Mouse (Mus musculus) erythroblast, embryonic 14.5 days (primary cell): Measurements from ENCODE around the gene Mindy3.

ENCODE experiments used
- GATA1 ChIP-seq: IDR thresholded peaks from 2 replicates; pipeline ENCODE4 v1.6.1; 2012; ENCODE audit warnings: low read length, inconsistent platforms, mixed read lengths
- TAL1 ChIP-seq: IDR thresholded peaks from 3 replicates; pipeline ENCODE4 v1.6.1; 2012; ENCODE audit warnings: low read length, inconsistent platforms, mixed read lengths

DNA sequence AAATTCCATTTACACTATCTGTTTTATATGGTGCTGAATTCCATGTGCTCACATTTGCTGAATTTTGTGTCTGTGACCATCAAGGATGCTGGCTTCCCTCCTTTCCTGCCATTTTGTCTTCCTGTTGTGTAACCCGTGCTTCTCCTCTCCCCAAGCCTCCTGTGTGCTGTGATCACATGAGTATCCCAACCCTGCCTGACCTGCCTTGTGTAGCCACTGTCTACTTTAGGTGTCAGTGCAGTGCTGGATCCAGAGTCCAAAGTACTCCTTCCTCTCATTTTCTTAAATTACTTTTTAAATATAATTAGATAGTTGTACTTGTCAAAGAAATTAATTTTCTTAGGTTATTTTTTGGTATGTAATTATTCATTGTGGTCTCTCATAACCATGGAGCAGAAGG is 51.3 kb downstream of the Mindy3 start:
- TF ChIP-seq GATA1 (no peak), TAL1 (no peak)
